Mouse (Mus musculus): Measurements from ENCODE around the gene Chaf1b. TPM values are rescaled to one million over a fixed set of nuclear protein-coding genes. Genes with fewer than 3 reads are reported as not detected.

The Chaf1b gene
- polyA plus RNA-seq, 1 experiment from 2014 or later, result 41.1 TPM

- Histone ChIP-seq H3K36me3 (ENCODE audit: control insufficient read depth, insufficient read depth, low read length) (peaks cover 21% of the 10 kb centered on the region), H3K27ac (replicated peaks in 1 of 2; ENCODE audit: control insufficient read depth in 1 of 2, insufficient read depth in 1 of 2, low read depth in 2 of 2, low read length in 2 of 2) (no peak overlapping the region), H3K4me3 (ENCODE audit: control insufficient read depth in 1 of 2, insufficient read depth in 1 of 2, low read depth in 1 of 2, low read length in 2 of 2) (no peak overlapping the region), H3K27me3 (ENCODE audit: control insufficient read depth, insufficient read depth, low read length) (no peaks in the 10 kb centered on the region), H3K4me2 (ENCODE audit: low read length) (no peak overlapping the region), H3K9ac (ENCODE audit: low read length) (no peak overlapping the region), H3K4me1 (ENCODE audit: control insufficient read depth in 2 of 2, insufficient read depth in 2 of 2, low read length in 2 of 2) (peaks cover 0 to 2% of the 10 kb centered on the region in 2 experiments; a peak in 1 of 4 replicates), H3K9me3 (ENCODE audit: control insufficient read depth, low read length) (no peaks in the 10 kb centered on the region)
- no peak for ATAC-seq (ENCODE audit: insufficient number of reproducible peaks, insufficient read depth, low FRiP score, low read depth)
- WGBS, result 52% methylated on average over 11 of the region's 11 CpGs
Observed at GRCm38 (mm10) chr16:93906156-93907014, 22.7 kb downstream of the Chaf1b start.

DNA sequence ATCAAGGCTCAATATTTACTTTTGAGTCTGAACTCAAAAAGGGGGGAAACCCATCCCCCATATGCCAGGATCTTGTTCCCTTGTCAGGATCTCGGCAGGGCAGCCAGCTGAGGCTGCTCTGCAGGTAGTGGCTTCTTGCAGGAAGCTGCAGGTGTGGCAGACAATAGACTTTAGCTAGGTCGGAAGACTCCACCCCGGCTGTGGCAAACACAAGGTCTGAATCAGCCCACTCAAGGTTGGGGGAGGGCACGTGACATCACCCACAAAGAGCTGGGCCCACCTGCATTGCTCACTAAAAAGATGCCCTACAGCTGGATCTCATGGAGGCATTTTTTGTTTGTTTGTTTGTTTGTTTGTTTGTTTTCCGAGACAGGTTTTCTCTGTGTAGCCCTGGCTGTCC lies 24.1 kb downstream of the Chaf1b start:
- Histone ChIP-seq H3K36me3 (ENCODE audit: control insufficient read depth, insufficient read depth, low read length) (peaks cover 14% of the 10 kb centered on the region; the same call in 1 of the 2 replicates), H3K9ac (ENCODE audit: low read length) (no peak overlapping the region), H3K4me2 (ENCODE audit: low read length) (no peak overlapping the region), H3K27ac (replicated peaks in 1 of 2; ENCODE audit: control insufficient read depth in 1 of 2, insufficient read depth in 1 of 2, low read depth in 2 of 2, low read length in 2 of 2) (no peak overlapping the region), H3K27me3 (ENCODE audit: control insufficient read depth, insufficient read depth, low read length) (no peaks in the 10 kb centered on the region), H3K9me3 (ENCODE audit: control insufficient read depth, low read length) (no peaks in the 10 kb centered on the region), H3K4me3 (ENCODE audit: control insufficient read depth in 1 of 2, insufficient read depth in 1 of 2, low read depth in 1 of 2, low read length in 2 of 2) (no peak overlapping the region), H3K4me1 (ENCODE audit: control insufficient read depth in 2 of 2, insufficient read depth in 2 of 2, low read length in 2 of 2) (peaks cover 0 to 2% of the 10 kb centered on the region in 2 experiments; a peak in 1 of 4 replicates)
- 76% methylated on average over 5 of the region's 5 CpGs for WGBS
- no peak for ATAC-seq (ENCODE audit: insufficient number of reproducible peaks, insufficient read depth, low FRiP score, low read depth)

- Histone ChIP-seq H3K36me3 (ENCODE audit: control insufficient read depth, insufficient read depth, low read length) (peaks cover 10% of the 10 kb centered on the region; the same call in 1 of the 2 replicates), H3K9me3 (ENCODE audit: control insufficient read depth, low read length) (no peaks in the 10 kb centered on the region), H3K27me3 (ENCODE audit: control insufficient read depth, insufficient read depth, low read length) (no peaks in the 10 kb centered on the region), H3K9ac (ENCODE audit: low read length) (no peak overlapping the region), H3K4me1 (ENCODE audit: control insufficient read depth in 2 of 2, insufficient read depth in 2 of 2, low read length in 2 of 2) (peaks cover 0 to 2% of the 10 kb centered on the region in 2 experiments; a peak in 1 of 4 replicates), H3K27ac (replicated peaks in 1 of 2; ENCODE audit: control insufficient read depth in 1 of 2, insufficient read depth in 1 of 2, low read depth in 2 of 2, low read length in 2 of 2) (no peak overlapping the region), H3K4me3 (ENCODE audit: control insufficient read depth in 1 of 2, insufficient read depth in 1 of 2, low read depth in 1 of 2, low read length in 2 of 2) (no peak overlapping the region), H3K4me2 (ENCODE audit: low read length) (no peak overlapping the region)
- ATAC-seq (ENCODE audit: insufficient number of reproducible peaks, insufficient read depth, low FRiP score, low read depth), result no peak
- 87% methylated on average over 8 of the region's 8 CpGs for WGBS
Observed at GRCm38 (mm10) chr16:93908196-93908595, 24.5 kb downstream of the Chaf1b start.

DNA sequence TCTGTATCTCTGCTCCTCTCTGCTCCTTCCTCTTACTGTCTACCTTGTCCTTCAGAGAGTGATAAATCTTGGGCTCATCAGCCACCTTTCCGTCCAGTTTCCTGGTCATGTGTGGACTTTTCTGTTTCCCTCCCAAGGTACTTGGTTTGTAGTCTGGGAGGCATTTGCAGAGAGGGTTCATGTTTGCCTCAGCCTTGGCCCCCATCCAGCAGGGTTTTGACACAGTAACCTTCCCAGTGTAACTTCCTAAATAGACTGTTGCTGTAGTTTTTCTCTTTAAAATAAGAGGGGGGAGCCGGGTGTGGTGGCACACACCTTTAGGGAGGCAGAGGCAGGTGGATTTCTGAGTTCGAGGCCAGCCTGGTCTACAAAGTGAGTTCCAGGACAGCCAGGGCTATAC lies 26.2 kb downstream of the Chaf1b start:
- Histone ChIP-seq H3K4me2 (ENCODE audit: low read length) (no peak overlapping the region), H3K36me3 (ENCODE audit: control insufficient read depth, insufficient read depth, low read length) (peaks cover 9% of the 10 kb centered on the region; the same call in 1 of the 2 replicates), H3K27ac (replicated peaks in 1 of 2; ENCODE audit: control insufficient read depth in 1 of 2, insufficient read depth in 1 of 2, low read depth in 2 of 2, low read length in 2 of 2) (no peak overlapping the region), H3K4me3 (ENCODE audit: control insufficient read depth in 1 of 2, insufficient read depth in 1 of 2, low read depth in 1 of 2, low read length in 2 of 2) (no peak overlapping the region), H3K27me3 (ENCODE audit: control insufficient read depth, insufficient read depth, low read length) (no peaks in the 10 kb centered on the region), H3K9me3 (ENCODE audit: control insufficient read depth, low read length) (no peaks in the 10 kb centered on the region), H3K9ac (ENCODE audit: low read length) (no peak overlapping the region), H3K4me1 (ENCODE audit: control insufficient read depth in 2 of 2, insufficient read depth in 2 of 2, low read length in 2 of 2) (peaks cover 0 to 2% of the 10 kb centered on the region in 2 experiments; a peak in 1 of 4 replicates)
- 78% methylated on average over 3 of the region's 3 CpGs for WGBS
- no peak for ATAC-seq (ENCODE audit: insufficient number of reproducible peaks, insufficient read depth, low FRiP score, low read depth)

GRCm38 (mm10) chr16:93910735-93911665 lies 27.3 kb downstream of the Chaf1b start:
- Histone ChIP-seq H3K4me3 (ENCODE audit: control insufficient read depth in 1 of 2, insufficient read depth in 1 of 2, low read depth in 1 of 2, low read length in 2 of 2) (no peak overlapping the region), H3K4me1 (ENCODE audit: control insufficient read depth in 2 of 2, insufficient read depth in 2 of 2, low read length in 2 of 2) (peaks cover 0 to 2% of the 10 kb centered on the region in 2 experiments; a peak in 1 of 4 replicates), H3K27me3 (ENCODE audit: control insufficient read depth, insufficient read depth, low read length) (no peaks in the 10 kb centered on the region), H3K4me2 (ENCODE audit: low read length) (no peak overlapping the region), H3K36me3 (ENCODE audit: control insufficient read depth, insufficient read depth, low read length) (peaks cover 6% of the 10 kb centered on the region; the same call in 1 of the 2 replicates), H3K9ac (ENCODE audit: low read length) (no peak overlapping the region), H3K9me3 (ENCODE audit: control insufficient read depth, low read length) (no peaks in the 10 kb centered on the region), H3K27ac (replicated peaks in 1 of 2; ENCODE audit: control insufficient read depth in 1 of 2, insufficient read depth in 1 of 2, low read depth in 2 of 2, low read length in 2 of 2) (no peak overlapping the region)
- no peak for ATAC-seq (ENCODE audit: insufficient number of reproducible peaks, insufficient read depth, low FRiP score, low read depth)
- WGBS, result 56% methylated on average over 27 of the region's 28 CpGs

DNA sequence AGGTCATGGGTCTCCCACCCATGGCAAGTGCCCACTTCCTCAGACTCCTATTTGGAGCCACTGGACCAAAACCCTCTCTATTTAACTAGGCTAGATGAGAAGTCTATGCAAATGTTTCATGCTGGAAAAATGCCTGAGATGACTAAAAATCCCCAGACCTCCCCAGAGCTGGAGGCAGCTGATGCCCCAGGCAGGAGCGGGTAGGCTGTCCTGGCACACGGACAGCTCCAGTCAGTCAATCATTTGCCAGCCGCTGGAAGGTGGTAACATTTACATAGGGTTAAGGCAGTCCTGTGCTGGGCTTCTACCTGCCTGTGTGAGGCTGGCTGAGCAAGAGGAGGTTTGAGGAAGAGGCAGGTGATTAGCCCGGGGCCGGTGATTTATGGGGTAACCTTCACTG lies 28.5 kb downstream of the Chaf1b start:
- Histone ChIP-seq H3K9me3 (ENCODE audit: control insufficient read depth, low read length) (no peaks in the 10 kb centered on the region), H3K27ac (replicated peaks in 1 of 2; ENCODE audit: control insufficient read depth in 1 of 2, insufficient read depth in 1 of 2, low read depth in 2 of 2, low read length in 2 of 2) (no peak overlapping the region), H3K4me2 (ENCODE audit: low read length) (no peak overlapping the region), H3K4me1 (ENCODE audit: control insufficient read depth in 2 of 2, insufficient read depth in 2 of 2, low read length in 2 of 2) (no peaks in the 10 kb centered on the region), H3K36me3 (ENCODE audit: control insufficient read depth, insufficient read depth, low read length) (no peaks in the 10 kb centered on the region), H3K9ac (ENCODE audit: low read length) (no peak overlapping the region), H3K27me3 (ENCODE audit: control insufficient read depth, insufficient read depth, low read length) (no peaks in the 10 kb centered on the region), H3K4me3 (ENCODE audit: control insufficient read depth in 1 of 2, insufficient read depth in 1 of 2, low read depth in 1 of 2, low read length in 2 of 2) (no peak overlapping the region)
- no peak for ATAC-seq (ENCODE audit: insufficient number of reproducible peaks, insufficient read depth, low FRiP score, low read depth)
- WGBS, result 78% methylated on average over 5 of the region's 5 CpGs

GRCm38 (mm10) chr16:93912808-93913207 lies 29.1 kb downstream of the Chaf1b start:
- H3K27me3 ChIP-seq (ENCODE audit: control insufficient read depth, insufficient read depth, low read length), result no peaks in the 10 kb centered on the region
- H3K36me3 ChIP-seq (ENCODE audit: control insufficient read depth, insufficient read depth, low read length), result no peaks in the 10 kb centered on the region
- no peaks in the 10 kb centered on the region for H3K4me1 ChIP-seq (ENCODE audit: control insufficient read depth in 2 of 2, insufficient read depth in 2 of 2, low read length in 2 of 2)
- H3K9ac ChIP-seq (ENCODE audit: low read length), result no peak overlapping the region
- no peak overlapping the region for H3K4me2 ChIP-seq (ENCODE audit: low read length)
- ATAC-seq (ENCODE audit: insufficient number of reproducible peaks, insufficient read depth, low FRiP score, low read depth), result no peak
- WGBS, result 69% methylated on average over 3 of the region's 3 CpGs
- no peaks in the 10 kb centered on the region for H3K9me3 ChIP-seq (ENCODE audit: control insufficient read depth, low read length)
- H3K27ac ChIP-seq (replicated peaks in 1 of 2; ENCODE audit: control insufficient read depth in 1 of 2, insufficient read depth in 1 of 2, low read depth in 2 of 2, low read length in 2 of 2), result no peak overlapping the region
- H3K4me3 ChIP-seq (ENCODE audit: control insufficient read depth in 1 of 2, insufficient read depth in 1 of 2, low read depth in 1 of 2, low read length in 2 of 2), result no peak overlapping the region
